Mouse (Mus musculus) gastrocnemius, adult 2 months (tissue): Measurements from ENCODE around the gene Etnppl. TPM values are rescaled to one million over a fixed set of nuclear protein-coding genes. Genes with fewer than 3 reads are reported as not detected.

Experiments
- DNase-seq: peaks from one replicate; pipeline ENCODE4 v3.0.0; 2022
- H3K27ac ChIP-seq: fragments of 200-600 bp; 2 replicates; pipeline ENCODE4 v1.8.1; 2022; ENCODE audit warnings: mild to moderate bottlenecking
- H3K4me3 ChIP-seq: fragments of 200-600 bp; 2 replicates; pipeline ENCODE4 v1.8.1; 2022; ENCODE audit warnings: mild to moderate bottlenecking, moderate library complexity
- CTCF ChIP-seq: fragments of 200-600 bp; IDR thresholded peaks from 2 replicates; pipeline ENCODE4 v1.8.1; 2022; ENCODE audit warnings: antibody characterized with exemption, mild to moderate bottlenecking, moderate library complexity
- intact Hi-C: fragments of 180-260 bp; cut with DNase I; formaldehyde crosslinking; loops from one replicate; pipeline ENCODE4 v1.15.1; 2025
- total RNA-seq, 2 experiments: library from RNA; stranded (reverse); gene quantifications; 2 replicates each; pipeline ENCODE4 v1.2.3; 2021

The Etnppl gene
- total RNA-seq, 2 experiments from 2014 or later: not detected

DNA sequence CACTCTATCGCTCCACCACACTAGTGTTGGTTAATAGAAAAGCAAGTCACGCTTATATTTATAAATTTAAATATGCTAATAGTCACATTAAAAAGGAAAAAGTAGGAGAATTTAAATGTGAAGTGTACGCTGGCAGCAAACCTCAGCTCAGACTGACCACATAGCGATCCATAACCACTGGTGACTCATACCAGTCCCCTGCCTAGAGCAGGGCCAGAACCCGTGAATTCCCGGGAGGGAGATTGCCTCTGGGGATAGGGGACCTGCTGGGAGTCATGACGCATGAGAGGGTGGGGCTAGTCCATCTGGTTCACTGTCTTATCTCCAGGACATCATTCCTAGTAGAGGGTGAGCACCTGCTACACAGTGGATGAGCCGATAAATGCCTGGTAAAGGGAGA lies 1.6 kb upstream of the Etnppl start:
- Histone ChIP-seq H3K27ac (no peak overlapping the region), H3K4me3 (no peak overlapping the region)
- no peak for TF ChIP-seq CTCF
- no peak for DNase-seq
- intact Hi-C loops: loop anchor here (5.0 kb wide), 1 partner anchor 67 kb away; no protein-coding TSS in a partner anchor

DNA sequence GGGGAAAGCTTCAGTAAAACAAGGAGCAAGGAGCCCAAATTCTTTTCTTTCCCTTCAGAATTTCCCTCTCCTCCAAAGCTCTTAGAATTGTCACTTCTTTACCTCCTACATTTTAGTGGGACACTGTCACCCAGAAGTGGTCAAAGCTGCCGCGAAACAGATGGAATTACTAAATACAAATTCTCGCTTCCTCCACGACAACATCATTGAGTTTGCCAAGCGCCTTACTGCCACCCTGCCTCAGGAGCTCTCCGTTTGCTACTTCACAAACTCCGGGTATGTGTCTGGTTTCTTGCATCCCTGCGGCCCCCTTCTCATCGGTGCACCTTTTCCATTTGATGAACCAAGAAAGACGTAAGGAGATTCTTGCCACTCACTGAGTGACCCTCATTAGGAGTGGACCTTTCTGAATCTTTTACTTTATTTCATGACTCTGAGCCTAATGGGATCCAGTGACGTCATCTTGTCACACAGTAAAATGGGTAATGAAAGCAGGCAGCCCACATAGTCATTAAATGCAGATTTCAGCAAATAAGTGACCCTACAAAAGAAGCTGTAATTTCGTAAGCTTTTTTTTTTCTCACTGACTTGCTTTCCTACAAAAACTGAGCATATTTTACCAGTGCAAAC lies 3.4 kb downstream of the Etnppl start:
- no peak for DNase-seq
- intact Hi-C loops: no loop called here
- H3K27ac ChIP-seq: no peak overlapping the region
- H3K4me3 ChIP-seq: no peak overlapping the region
- no peak for TF ChIP-seq CTCF

DNA sequence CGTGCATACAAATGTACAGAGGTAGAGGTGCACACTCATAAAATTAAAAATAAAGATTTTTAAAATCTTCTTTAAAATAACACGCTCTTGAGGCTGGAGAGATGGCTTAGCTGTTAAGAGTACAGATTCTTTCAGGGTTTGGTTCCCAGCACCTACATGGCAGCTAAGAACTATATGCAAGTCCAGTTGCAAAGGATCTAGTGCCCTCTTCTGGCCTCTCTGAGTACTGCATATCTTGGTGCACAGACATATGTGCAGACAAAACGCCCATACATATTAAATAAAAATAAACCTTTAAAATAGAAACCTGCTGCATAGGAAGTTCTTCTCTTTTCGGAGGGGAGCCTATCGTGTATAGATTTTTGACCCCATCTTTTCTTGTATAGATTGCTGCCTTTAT lies 11.1 kb downstream of the Etnppl start:
- H3K4me3 ChIP-seq: no peak overlapping the region
- intact Hi-C loops: no loop called here
- DNase-seq: no peak
- no peak overlapping the region for H3K27ac ChIP-seq
- TF ChIP-seq CTCF: peak; percentile 18; the same call in 1 of the 2 replicates

DNA sequence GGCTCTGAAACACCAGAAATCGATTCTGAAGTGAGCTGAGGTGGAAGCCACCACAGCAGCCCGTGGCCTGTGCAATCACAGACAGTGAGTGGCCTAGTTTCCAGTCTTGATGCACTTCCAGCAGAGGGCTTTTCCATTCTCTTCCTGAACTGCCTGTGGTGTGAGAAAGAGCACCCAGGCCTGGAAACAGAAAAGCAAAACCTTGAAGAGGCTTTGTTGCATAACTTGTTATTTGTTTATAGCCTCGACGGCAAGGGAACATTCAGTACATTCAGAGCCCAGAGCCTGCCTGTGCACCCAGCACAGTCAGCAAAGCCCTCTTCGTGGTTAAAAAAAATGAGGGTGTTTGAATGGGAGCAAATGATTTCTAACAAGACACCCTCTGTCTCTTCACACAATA lies 16.6 kb downstream of the Etnppl start:
- DNase-seq: peak; percentile 20
- intact Hi-C loops: no loop called here

DNA sequence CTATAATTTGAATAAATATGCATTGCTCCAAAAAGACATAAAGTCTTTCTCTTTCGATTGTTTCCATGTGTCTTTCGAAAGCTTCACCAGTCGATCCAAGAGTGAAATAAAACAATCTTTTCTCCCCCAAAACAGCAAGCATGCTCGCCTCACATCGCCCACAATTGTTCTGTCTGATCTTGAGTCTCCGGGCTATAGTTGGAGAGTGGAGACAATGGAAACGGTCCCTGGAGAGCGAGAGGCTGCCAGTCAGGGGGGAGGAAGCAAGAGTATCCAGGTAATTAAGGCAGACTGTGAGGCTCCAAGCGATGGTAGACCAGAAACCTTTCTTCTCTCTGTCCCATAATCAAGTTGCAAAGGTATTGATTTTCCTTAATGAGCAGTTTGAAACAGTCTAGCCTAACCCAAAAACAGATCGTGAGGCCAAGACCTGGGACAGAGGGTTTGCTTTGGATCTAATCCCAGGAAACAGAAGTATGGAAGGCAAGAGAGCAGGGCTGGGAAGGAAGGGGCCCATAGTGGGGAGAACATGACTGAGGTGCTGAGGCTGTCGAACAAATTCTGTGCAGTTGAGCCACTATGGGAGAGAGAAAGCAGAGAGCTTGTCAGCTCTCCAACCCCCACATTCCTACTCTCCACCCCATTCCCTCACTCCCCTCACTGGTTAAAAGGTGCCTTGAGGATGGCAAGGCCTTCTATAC lies 29.0 kb downstream of the Etnppl start:
- H3K4me3 ChIP-seq: no peak overlapping the region
- DNase-seq: no peak
- no peak for TF ChIP-seq CTCF
- intact Hi-C loops: no loop called here
- H3K27ac ChIP-seq: no peak overlapping the region

More for the DNA sequence above, 16.6 kb downstream of the Etnppl start:
- no peak; the same call in 1 of the 2 replicates for TF ChIP-seq CTCF
- peak overlapping the region; percentile 38; the same call in 1 of the 2 replicates for H3K27ac ChIP-seq
- no peak overlapping the region for H3K4me3 ChIP-seq

DNA sequence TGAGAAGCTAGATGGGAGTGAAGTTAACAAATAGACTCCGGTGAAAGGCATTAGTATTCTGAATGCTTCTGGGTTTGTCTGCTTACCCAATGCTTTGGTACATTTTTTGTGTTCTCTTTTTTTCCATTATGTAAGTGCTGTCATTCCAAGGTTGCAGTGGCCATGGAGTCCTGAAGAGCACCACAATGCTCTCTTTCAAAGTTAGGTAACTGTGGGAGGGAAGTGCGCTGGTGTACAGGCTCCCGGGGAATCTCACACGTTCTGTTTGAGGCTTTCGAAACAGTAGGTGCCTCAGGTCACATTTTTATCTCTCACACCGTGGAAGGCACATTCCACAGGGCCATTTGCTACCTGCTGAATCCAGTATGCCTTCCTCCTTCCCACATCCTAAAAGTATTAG lies 32.3 kb downstream of the Etnppl start:
- no peak for TF ChIP-seq CTCF
- DNase-seq: no peak
- no peak overlapping the region for H3K4me3 ChIP-seq
- intact Hi-C loops: no loop called here
- H3K27ac ChIP-seq: no peak overlapping the region

DNA sequence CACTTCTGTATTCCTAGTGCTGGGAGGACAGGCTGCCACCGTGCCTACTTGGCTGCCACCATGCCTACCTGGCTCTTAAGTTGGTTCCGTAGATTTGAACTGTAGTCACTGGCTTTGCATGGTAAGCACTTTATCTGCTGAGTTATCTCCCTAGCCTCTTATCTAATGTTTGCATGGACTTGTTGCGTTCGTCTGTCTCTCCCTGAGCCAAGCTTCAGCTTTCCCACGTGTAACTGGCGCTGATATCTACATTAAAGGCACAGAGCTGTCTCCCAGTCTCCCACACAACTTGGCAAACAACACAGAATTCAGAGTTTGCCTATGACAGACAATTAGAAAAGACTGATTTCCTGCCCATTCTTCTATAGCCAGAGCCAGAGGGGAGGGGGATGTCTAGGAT lies 43.4 kb downstream of the Etnppl start:
- Histone ChIP-seq H3K27ac (no peak overlapping the region), H3K4me3 (no peak overlapping the region)
- TF ChIP-seq CTCF: no peak
- no peak for DNase-seq
- intact Hi-C loops: no loop called here

DNA sequence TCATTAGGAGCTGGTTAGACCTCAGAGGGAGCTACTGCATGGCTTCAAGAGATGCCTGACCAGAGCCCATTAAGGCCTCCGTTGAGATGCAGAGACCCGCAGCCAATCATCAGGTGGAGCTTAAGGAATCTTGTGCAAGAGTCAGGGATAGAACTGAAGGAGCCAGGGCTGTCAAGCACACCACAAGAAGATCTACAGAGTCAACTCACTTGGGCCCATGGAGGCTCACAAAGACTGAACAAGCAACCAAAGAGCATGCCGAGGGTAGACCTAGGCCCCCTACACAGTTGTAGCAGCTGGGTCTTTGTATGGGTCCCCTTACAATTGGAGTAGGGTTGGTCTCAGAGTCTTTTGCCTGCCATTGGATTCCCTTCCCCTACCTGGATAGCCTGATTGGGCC lies 45.2 kb downstream of the Etnppl start:
- intact Hi-C loops: no loop called here
- no peak for DNase-seq
- H3K27ac ChIP-seq: no peak overlapping the region
- no peak for TF ChIP-seq CTCF
- no peak overlapping the region for H3K4me3 ChIP-seq

DNA sequence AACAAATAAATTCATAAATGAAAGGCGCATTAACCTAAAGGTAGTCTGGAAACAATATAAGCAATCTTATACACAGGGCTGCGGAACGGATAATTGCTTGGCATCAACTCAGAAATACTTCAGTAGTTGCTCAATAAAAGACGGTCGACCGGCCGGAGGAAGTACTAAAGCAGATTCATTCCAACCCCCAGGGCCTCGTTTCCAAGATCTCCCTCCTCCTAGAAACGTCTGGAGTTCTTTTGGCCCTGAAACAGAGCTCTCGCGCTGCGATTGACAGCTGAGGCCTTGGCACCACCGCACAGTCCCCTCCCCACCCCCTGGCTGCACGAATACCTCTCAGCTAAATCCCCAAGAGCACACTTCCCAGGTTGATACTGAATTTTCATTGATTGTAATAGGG lies 54.0 kb downstream of the Etnppl start:
- TF ChIP-seq CTCF: no peak
- Histone ChIP-seq H3K4me3 (no peak overlapping the region), H3K27ac (no peak overlapping the region)
- intact Hi-C loops: no loop called here
- no peak for DNase-seq

DNA sequence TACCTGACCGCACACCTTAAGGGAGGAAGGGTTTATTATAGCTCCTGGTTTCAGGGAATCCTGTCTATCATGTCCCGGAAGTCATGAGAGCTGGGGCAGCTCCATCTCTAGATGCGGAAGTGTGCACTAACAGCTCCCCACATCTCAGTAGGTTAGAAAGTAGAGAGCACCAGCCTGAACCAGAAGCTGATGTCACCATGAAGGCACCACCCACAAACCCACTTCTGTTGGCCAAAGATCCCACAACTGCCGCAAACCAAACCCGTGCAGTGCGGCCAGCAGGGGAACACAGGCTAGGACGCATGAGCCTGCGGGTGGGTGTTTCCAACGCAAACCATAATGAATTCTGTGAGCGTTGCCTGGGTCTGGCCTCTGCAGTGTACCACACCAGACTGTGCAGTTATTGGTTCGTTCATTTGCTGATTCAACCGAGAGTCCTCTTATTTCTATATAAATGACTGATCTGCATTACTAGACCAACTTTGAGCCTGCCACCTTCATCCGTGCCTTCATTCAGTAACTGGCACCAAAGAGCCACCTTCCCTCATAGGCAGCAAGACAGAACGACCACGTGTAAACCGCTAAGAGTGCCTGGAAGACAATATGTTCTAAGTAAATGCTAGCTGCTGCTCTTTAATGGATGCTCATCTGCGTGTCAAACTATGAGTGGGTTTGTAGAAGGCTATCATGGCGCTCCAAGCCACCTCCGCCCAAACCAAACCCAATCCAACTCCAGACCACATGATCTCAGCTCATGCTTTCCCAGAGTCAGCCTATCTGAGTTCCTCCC lies 60.6 kb downstream of the Etnppl start:
- Histone ChIP-seq H3K27ac (no peak overlapping the region), H3K4me3 (no peak overlapping the region)
- no peak for TF ChIP-seq CTCF
- intact Hi-C loops: no loop called here
- DNase-seq: no peak

DNA sequence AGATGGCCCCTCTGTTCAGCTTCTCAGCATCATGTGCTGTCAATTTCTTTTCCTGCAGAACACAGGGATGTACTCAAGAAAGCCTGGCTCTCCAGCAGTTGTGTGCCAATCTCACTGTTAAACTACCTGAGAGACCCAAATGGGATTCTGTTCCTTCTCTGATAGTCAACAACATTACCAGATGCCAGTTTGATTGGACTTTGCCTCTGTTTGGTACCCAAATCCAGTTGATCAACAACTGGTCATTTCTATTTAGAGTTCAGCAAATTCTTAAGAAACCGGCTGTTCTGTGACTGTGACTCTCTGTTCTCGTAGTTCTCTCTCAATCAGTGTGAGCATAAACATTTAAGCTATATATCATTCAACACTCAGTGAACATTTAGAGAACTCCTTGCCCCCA lies 64.0 kb downstream of the Etnppl start:
- H3K4me3 ChIP-seq: no peak overlapping the region
- intact Hi-C loops: loop anchor here (5.0 kb wide), 1 partner anchor 64 kb away; the partner anchor contains the start of gene Etnppl
- no peak for DNase-seq
- TF ChIP-seq CTCF: no peak
- no peak overlapping the region for H3K27ac ChIP-seq

DNA sequence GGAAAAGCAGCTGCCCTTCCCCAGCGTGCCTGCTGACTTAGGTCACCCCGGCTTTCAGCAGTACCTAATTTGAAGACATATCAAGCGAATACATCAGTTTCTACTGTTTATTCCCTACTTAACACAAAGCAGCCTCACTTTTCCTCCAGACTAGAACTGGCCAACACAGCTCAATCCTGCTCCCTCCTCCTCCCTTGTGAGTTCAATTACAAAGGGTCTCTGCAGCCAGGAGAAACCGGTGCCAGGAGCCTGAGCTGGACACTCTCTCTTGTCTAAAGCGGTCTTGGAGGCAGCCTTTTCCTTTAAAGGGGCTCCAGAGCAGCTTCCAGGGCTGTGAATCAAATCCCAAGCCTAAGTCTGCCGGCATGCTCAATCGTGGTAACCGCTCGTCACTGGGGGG lies 64.9 kb downstream of the Etnppl start:
- intact Hi-C loops: loop anchor here (5.0 kb wide), 1 partner anchor 65 kb away; the partner anchor contains the start of gene Etnppl
- Histone ChIP-seq H3K27ac (no peak overlapping the region), H3K4me3 (no peak overlapping the region)
- no peak for TF ChIP-seq CTCF
- no peak for DNase-seq

DNA sequence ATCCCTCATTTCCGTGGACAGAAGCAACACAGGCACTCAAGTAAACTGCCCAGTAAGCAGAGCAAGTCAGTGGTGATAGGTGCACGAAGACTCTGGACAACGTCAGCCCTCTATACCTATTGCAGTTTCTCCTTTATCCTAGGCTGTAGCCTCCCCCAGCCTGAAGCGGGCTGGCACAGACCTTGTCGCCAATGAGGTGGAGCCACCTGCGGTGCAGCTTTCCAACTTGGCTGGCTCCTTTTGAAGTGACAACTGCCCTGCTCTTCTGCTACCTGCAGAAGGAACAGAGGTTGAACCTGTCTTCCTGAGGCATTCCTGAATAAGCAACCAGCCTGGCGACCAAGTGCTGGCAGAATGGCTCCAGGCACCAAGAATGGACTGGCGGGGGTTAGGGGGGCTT lies 66.6 kb downstream of the Etnppl start:
- Histone ChIP-seq H3K4me3 (no peak overlapping the region), H3K27ac (no peak overlapping the region)
- no peak for TF ChIP-seq CTCF
- DNase-seq: no peak
- intact Hi-C loops: loop anchor here (5.0 kb wide), 1 partner anchor 67 kb away; the partner anchor contains the start of gene Etnppl
